19 mouse cellular contexts compared by ENCODE assay signal in the genomic region with DNA sequence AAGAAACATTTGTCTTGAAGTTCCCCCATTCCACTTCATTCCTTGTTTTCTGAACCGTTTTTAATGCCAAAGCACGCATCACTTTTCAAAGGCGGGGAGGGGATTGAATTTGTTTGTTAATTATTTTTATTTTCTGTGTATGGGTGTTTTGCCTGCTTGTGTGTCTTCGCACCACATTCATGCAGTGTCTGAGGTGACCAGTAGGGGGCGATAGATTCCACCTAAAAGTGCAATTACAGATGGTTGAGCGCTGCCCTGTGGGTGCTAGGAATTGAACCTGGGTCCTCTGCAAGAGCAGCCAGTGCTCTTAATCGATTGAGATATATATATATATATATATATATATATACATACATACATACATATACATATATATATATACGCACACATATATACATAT. TPM values are rescaled to one million over a fixed set of nuclear protein-coding genes. Genes with fewer than 3 reads are reported as not detected.
DNase-seq lines count a peak whose midpoint lies in the region; ATAC-seq and TF ChIP-seq lines count a peak whose summit lies in the region.
"Had no signal": no experiment of that assay in that cellular context is flagged by ENCODE, and none has a peak within 500 bp of the region (broad histone marks: within the 10 kb centered on the region; RNA-seq: fewer than 3 reads in every experiment).

No protein-coding gene starts in this region.

- H3K4me1 ChIP-seq in liver, embryonic 14.5 days (replicated peaks; ENCODE audit: control insufficient read depth in 2 of 2, insufficient read depth in 2 of 2, low read length in 1 of 2), result no peaks in the 10 kb centered on the region
- no peaks in the 10 kb centered on the region for H3K4me1 ChIP-seq in liver, embryonic 12.5 days
- H3K4me1 ChIP-seq: heart, embryonic 10.5 days; midbrain, embryonic 15.5 days had no signal

- 63% methylated on average over 8 of the region's 8 CpGs for WGBS in liver, embryonic 14.5 days (ENCODE audit: insufficient replicate concordance)
- 64% methylated on average over 8 of the region's 8 CpGs for WGBS in liver, embryonic 12.5 days (ENCODE audit: insufficient replicate concordance)

- no peak overlapping the region for H3K9ac ChIP-seq in liver, embryonic 14.5 days (replicated peaks)
- H3K9ac ChIP-seq in liver, embryonic 12.5 days, result no peak overlapping the region
- H3K9ac ChIP-seq: forebrain, embryonic 15.5 days; midbrain, embryonic 15.5 days had no signal

- H3K27ac ChIP-seq in gastrocnemius, adult 2 months, result no peak overlapping the region
- H3K27ac ChIP-seq in liver, embryonic 14.5 days, result no peak overlapping the region
- H3K27ac ChIP-seq in liver, embryonic 12.5 days, result no peak overlapping the region
- H3K27ac ChIP-seq: forebrain, embryonic 15.5 days; heart, embryonic 10.5 days; macrophage; midbrain, embryonic 15.5 days had no signal

- no peak overlapping the region for H3K4me3 ChIP-seq in gastrocnemius, adult 2 months
- H3K4me3 ChIP-seq in liver, embryonic 14.5 days (ENCODE audit: insufficient read depth in 1 of 2, low read depth in 2 of 2, low read length in 2 of 2), result no peak overlapping the region
- H3K4me3 ChIP-seq in liver, embryonic 12.5 days, result no peak overlapping the region
- H3K4me3 ChIP-seq: forebrain, embryonic 15.5 days; heart, embryonic 10.5 days; midbrain, embryonic 15.5 days had no signal

- no peaks in the 10 kb centered on the region for H3K9me3 ChIP-seq in liver, embryonic 14.5 days (ENCODE audit: control insufficient read depth, low read length)
- no peaks in the 10 kb centered on the region for H3K9me3 ChIP-seq in liver, embryonic 12.5 days (replicated peaks)
- H3K9me3 ChIP-seq: forebrain, embryonic 15.5 days; heart, embryonic 10.5 days; midbrain, embryonic 15.5 days had no signal

- H3K4me2 ChIP-seq in liver, embryonic 14.5 days (ENCODE audit: low read depth), result no peak overlapping the region
- no peak overlapping the region for H3K4me2 ChIP-seq in liver, embryonic 12.5 days
- H3K4me2 ChIP-seq: forebrain, embryonic 15.5 days; midbrain, embryonic 15.5 days had no signal

- peak; percentile 54 for TF ChIP-seq CTCF in gastrocnemius, adult 2 months (IDR thresholded peaks at IDR 0.05)
- TF ChIP-seq CTCF in liver, embryonic 14.5 days (IDR thresholded peaks at IDR 0.05; ENCODE audit: low read depth), result peak; percentile 66

- no peaks in the 10 kb centered on the region for H3K27me3 ChIP-seq in liver, embryonic 14.5 days (ENCODE audit: control insufficient read depth, insufficient read depth, low read length)
- no peaks in the 10 kb centered on the region for H3K27me3 ChIP-seq in liver, embryonic 12.5 days (replicated peaks)
- H3K27me3 ChIP-seq: forebrain, embryonic 15.5 days; midbrain, embryonic 15.5 days had no signal

- no peaks in the 10 kb centered on the region for H3K36me3 ChIP-seq in liver, embryonic 14.5 days (replicated peaks; ENCODE audit: control insufficient read depth, insufficient read depth, low read depth)
- H3K36me3 ChIP-seq in liver, embryonic 12.5 days, result no peaks in the 10 kb centered on the region
- H3K36me3 ChIP-seq: forebrain, embryonic 15.5 days; heart, embryonic 10.5 days; midbrain, embryonic 15.5 days had no signal

- no peak for ATAC-seq in liver, embryonic 14.5 days (ENCODE audit: insufficient read depth)
- no peak for ATAC-seq in liver, embryonic 12.5 days
- ATAC-seq: forebrain, embryonic 15.5 days; midbrain, embryonic 15.5 days had no signal

- TF ChIP-seq EP300 in liver, embryonic 14.5 days (IDR thresholded peaks at IDR 0.05; ENCODE audit: low read depth), result no peak

- intact Hi-C loops in gastrocnemius, adult 2 months (cut with DNase I), result no loop called here

- no peak for DNase-seq in gastrocnemius, adult 2 months
- no peak for DNase-seq in gastrocnemius, adult 8-10 months (ENCODE audit: low spot score in 2 of 2)
- no peak for DNase-seq in liver, embryonic 14.5 days (ENCODE audit: low read depth in 3 of 3, low spot score in 3 of 3)
- peak; percentile 4 for DNase-seq in thymus, postnatal 25 days
- no peak for DNase-seq in thymus, postnatal 10 days (ENCODE audit: low spot score in 2 of 2)
- DNase-seq in Muller cell, postnatal 12 days (ENCODE audit: inconsistent ontology term), result no peak
- no peak for DNase-seq in adrenal gland, adult 18-20 months (ENCODE audit: low spot score in 2 of 2)
- DNase-seq: adrenal gland, adult 8-10 months; cerebellum, adult 9-11 months; embryo, embryonic 11 days; gastrocnemius, postnatal 10 days; kidney, postnatal 25 days; layer of hippocampus, postnatal 36 days; spleen, adult 18-20 months had no signal

RNA-seq across cellular contexts. Expression of gene Slc16a9, which starts 34.4 kb away (rescaled TPM):
- total RNA-seq in gastrocnemius, adult 2 months (2021), result 1 to 10 TPM; 5.0 to 9.6 TPM
- total RNA-seq in gastrocnemius, adult 8-10 months (2022), result 1 to 10 TPM; 3.4 to 8.4 (median 7.1) TPM
- 0.26 and 0.27 TPM in 2 replicates for polyA plus RNA-seq in liver, embryonic 14.5 days (2012; rRNA removed)
- polyA plus RNA-seq in liver, embryonic 14.5 days (2014; fragmentation: Nextera tagmentation; extraction: Ambion mirVana), result 0.28 and 0.39 TPM in 2 replicates
- polyA plus RNA-seq in liver, embryonic 12.5 days (2016; fragmentation: Nextera tagmentation; extraction: Ambion mirVana), result 0.37 and 0.52 TPM in 2 replicates
- total RNA-seq in adrenal gland, adult 18-20 months (2021), result 1 to 10 TPM; 2.5 to 3.9 TPM
